ENCODE assay signal across 9 mouse cellular contexts in the genomic region with DNA sequence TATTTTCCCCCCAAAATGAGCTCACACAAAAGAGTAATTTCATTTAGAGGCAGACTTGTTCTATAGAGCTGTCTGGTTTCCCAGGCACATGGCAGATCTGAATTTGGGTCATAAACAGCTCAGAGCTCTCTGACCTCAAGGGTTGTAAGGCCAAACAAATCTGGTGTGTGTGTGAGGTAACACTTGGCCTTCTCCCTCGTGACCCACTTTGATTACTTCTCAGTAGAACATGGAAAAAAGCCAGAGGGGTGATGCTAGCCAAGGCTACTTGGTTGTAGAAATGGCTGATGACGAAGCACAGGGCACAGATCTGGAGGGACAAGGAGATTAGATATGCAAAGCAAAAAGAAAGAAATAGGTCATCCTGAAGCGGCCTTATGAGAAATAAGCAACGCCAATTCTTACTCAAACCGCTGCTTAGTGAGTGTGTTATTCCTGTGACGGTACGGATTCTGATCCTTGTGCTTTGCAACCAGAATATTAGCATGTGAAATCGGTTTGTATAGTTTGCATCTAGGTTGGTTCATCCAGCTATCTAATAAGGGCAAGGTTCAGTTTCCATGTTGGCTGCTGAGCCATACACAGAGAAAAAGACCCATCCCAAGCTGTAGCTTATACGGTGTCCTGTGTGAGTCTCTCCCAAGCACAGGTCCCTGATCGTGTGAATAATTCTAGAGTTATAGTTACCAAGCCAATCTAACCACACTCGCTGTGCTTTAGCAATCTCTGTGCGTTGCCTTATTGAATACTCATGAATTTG. TPM values are rescaled to one million over a fixed set of nuclear protein-coding genes. Genes with fewer than 3 reads are reported as not detected.
A peak's percentile ranks its signal among the peaks of the same experiment; 100 is the strongest.
DNase-seq lines count a peak whose midpoint lies in the region; ATAC-seq and TF ChIP-seq lines count a peak whose summit lies in the region.
"Had no signal": no experiment of that assay in that cellular context is flagged by ENCODE, and none has a peak within 500 bp of the region (broad histone marks: within the 10 kb centered on the region; RNA-seq: fewer than 3 reads in every experiment).

No protein-coding gene starts in this region.

- no peaks in the 10 kb centered on the region for H3K4me1 ChIP-seq in lung, postnatal 0 days (ENCODE audit: insufficient read depth, low read depth, low read length)
- no peaks in the 10 kb centered on the region for H3K4me1 ChIP-seq in forebrain, postnatal 0 days (ENCODE audit: insufficient read depth)

- no peaks in the 10 kb centered on the region for H3K9me3 ChIP-seq in lung, postnatal 0 days (ENCODE audit: low read length)
- H3K9me3 ChIP-seq in forebrain, postnatal 0 days (ENCODE audit: low read length): no peaks in the 10 kb centered on the region

- TF ChIP-seq EP300 in lung, postnatal 0 days (IDR thresholded peaks at IDR 0.05): no peak

- peak; percentile 52 to 74 for DNase-seq in lung, adult 18-20 months
- DNase-seq in lung, postnatal 0 days (ENCODE audit: low spot score): no peak
- DNase-seq in cerebellum, adult 11 months: peak; percentile 51
- DNase-seq in gastrocnemius, postnatal 36 days: peak; percentile 16 to 54
- DNase-seq in yolk sac, embryonic 10.5 days (ENCODE audit: low spot score): peak; percentile 24
- no peak for DNase-seq in forebrain, postnatal 0 days
- no peak for DNase-seq in right cerebral cortex, postnatal 4 days

- no peaks in the 10 kb centered on the region for H3K27me3 ChIP-seq in lung, postnatal 0 days (replicated peaks; ENCODE audit: insufficient read depth, low read length)
- no peaks in the 10 kb centered on the region for H3K27me3 ChIP-seq in forebrain, postnatal 0 days (ENCODE audit: insufficient read depth, low read length)

- no peaks in the 10 kb centered on the region for H3K36me3 ChIP-seq in lung, postnatal 0 days (ENCODE audit: insufficient read depth, low read length)
- no peaks in the 10 kb centered on the region for H3K36me3 ChIP-seq in forebrain, postnatal 0 days (ENCODE audit: insufficient read depth)
- H3K36me3 ChIP-seq: G1E had no signal

- no peak for TF ChIP-seq CTCF in lung, postnatal 0 days (IDR thresholded peaks at IDR 0.05)
- TF ChIP-seq CTCF in forebrain, postnatal 0 days (IDR thresholded peaks at IDR 0.05; ENCODE audit: low read depth): no peak

- intact Hi-C loops in gastrocnemius, postnatal 36 days (cut with DNase I): no loop called here

- no peak; the same call in 1 of the 2 replicates for ATAC-seq in lung, postnatal 0 days
- no peak for ATAC-seq in forebrain, postnatal 0 days

- H3K27ac ChIP-seq in lung, postnatal 0 days (ENCODE audit: low read length): no peak overlapping the region
- no peak overlapping the region for H3K27ac ChIP-seq in forebrain, postnatal 0 days (ENCODE audit: low read depth, low read length)
- H3K27ac ChIP-seq: left cerebral cortex, adult 2 months had no signal

- H3K4me2 ChIP-seq in lung, postnatal 0 days (replicated peaks; ENCODE audit: low read depth, low read length): no peak overlapping the region
- H3K4me2 ChIP-seq in forebrain, postnatal 0 days (ENCODE audit: low read depth): no peak overlapping the region

- WGBS in lung, postnatal 0 days: 79% methylated on average over 12 of the region's 12 CpGs
- 83% methylated on average over 12 of the region's 12 CpGs for WGBS in forebrain, postnatal 0 days

- H3K9ac ChIP-seq in lung, postnatal 0 days (replicated peaks; ENCODE audit: low read depth): no peak overlapping the region
- H3K9ac ChIP-seq in forebrain, postnatal 0 days: no peak overlapping the region

- no peak overlapping the region for H3K4me3 ChIP-seq in lung, postnatal 0 days (ENCODE audit: low read depth, low read length)
- no peak overlapping the region for H3K4me3 ChIP-seq in forebrain, postnatal 0 days (ENCODE audit: low read depth, low read length)
- H3K4me3 ChIP-seq: left cerebral cortex, adult 2 months had no signal

RNA-seq across cellular contexts. Expression of a gene that starts 15.9 kb away (rescaled TPM):
- polyA plus RNA-seq in lung, postnatal 0 days (2015; fragmentation: Nextera tagmentation; extraction: Ambion mirVana): 50.2 and 51.2 TPM in 2 replicates
- total RNA-seq in gastrocnemius, postnatal 36 days (2021): 10 to 100 TPM; 11.3 to 12.0 TPM
- 73.4 and 82.9 TPM in 2 replicates for total RNA-seq in forebrain, postnatal 0 days (2014; rRNA removed)
- 47.7 and 49.7 TPM in 2 replicates for polyA plus RNA-seq in forebrain, postnatal 0 days (2015; fragmentation: Nextera tagmentation; extraction: Ambion mirVana)

RNA-seq across cellular contexts. Expression of a gene that starts 44.9 kb away (rescaled TPM):
- polyA plus RNA-seq in lung, postnatal 0 days (2015; fragmentation: Nextera tagmentation; extraction: Ambion mirVana): 2.4 and 3.2 TPM in 2 replicates
- not detected for total RNA-seq in gastrocnemius, postnatal 36 days (2021)
- total RNA-seq in forebrain, postnatal 0 days (2014; rRNA removed): 0.46 and 1.1 TPM in 2 replicates
- polyA plus RNA-seq in forebrain, postnatal 0 days (2015; fragmentation: Nextera tagmentation; extraction: Ambion mirVana): 0.80 and 1.4 TPM in 2 replicates

RNA-seq across cellular contexts. Expression of a gene that starts 44.9 kb away (rescaled TPM):
- polyA plus RNA-seq in lung, postnatal 0 days (2015; fragmentation: Nextera tagmentation; extraction: Ambion mirVana): 81.3 and 92.2 TPM in 2 replicates
- 10 to 100 TPM; 47.4 to 63.9 TPM for total RNA-seq in gastrocnemius, postnatal 36 days (2021)
- total RNA-seq in forebrain, postnatal 0 days (2014; rRNA removed): 284 and 305 TPM in 2 replicates
- 113 and 133 TPM in 2 replicates for polyA plus RNA-seq in forebrain, postnatal 0 days (2015; fragmentation: Nextera tagmentation; extraction: Ambion mirVana)

Comparison
In these comparisons a context has a peak if more than half of its experiments do, and no peak if none do; other contexts are left out.
1. DNase-seq: peak in lung, adult 18-20 months (2 of 2), cerebellum, adult 11 months (single experiment), gastrocnemius, postnatal 36 days (2 of 2) and yolk sac, embryonic 10.5 days (single experiment); none in lung, postnatal 0 days (single experiment), forebrain, postnatal 0 days (single experiment) and right cerebral cortex, postnatal 4 days (single experiment).